Mouse (Mus musculus): ENCODE results near the gene Plekhh2. TPM values are rescaled to one million over a fixed set of nuclear protein-coding genes. Genes with fewer than 3 reads are reported as not detected.

Plekhh2 gene
- total and polyA plus RNA-seq, 2 experiments from 2014 or later: 1.2 to 3.1 TPM

DNA sequence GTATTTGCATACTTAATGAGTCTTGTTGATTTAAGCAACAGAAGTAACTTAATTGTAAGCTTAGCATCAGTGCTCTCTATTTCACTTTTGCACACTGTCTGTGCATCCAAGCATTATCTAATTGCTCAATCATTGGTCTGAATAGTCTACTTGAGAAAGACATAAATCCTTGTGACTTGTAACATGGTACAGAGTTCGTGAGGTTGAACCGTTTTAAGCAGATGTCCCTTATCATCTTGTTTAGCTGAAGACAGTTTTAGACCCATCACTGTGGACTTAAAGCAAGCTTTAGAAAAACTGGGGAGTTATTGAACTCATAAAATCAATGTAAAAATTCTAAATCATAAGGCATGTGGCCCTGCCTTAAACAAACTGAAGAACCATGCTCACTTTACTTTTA is 14.1 kb upstream of the Plekhh2 start:
- no peaks in the 10 kb centered on the region for H3K4me1 ChIP-seq (ENCODE audit: insufficient read depth, low read length)
- no peaks in the 10 kb centered on the region for H3K9me3 ChIP-seq (ENCODE audit: low read length)
- no peaks in the 10 kb centered on the region for H3K36me3 ChIP-seq (ENCODE audit: insufficient read depth, low read length)
- DNase-seq (ENCODE audit: low spot score) (no peak), ATAC-seq (ENCODE audit: low FRiP score) (no peak)
- no peak for TF ChIP-seq CTCF (IDR thresholded peaks at IDR 0.05)
- WGBS: 63% methylated on average over 2 of the region's 2 CpGs
- H3K9ac ChIP-seq (replicated peaks; ENCODE audit: low read length, poor library complexity, severe bottlenecking): no peak overlapping the region
- H3K27me3 ChIP-seq (ENCODE audit: insufficient read depth, low read length): no peaks in the 10 kb centered on the region
- no peak overlapping the region for H3K4me2 ChIP-seq (ENCODE audit: low read depth, low read length, poor library complexity, severe bottlenecking)
- no peak overlapping the region for H3K27ac ChIP-seq (ENCODE audit: low read depth, low read length)
- no peak overlapping the region for H3K4me3 ChIP-seq (ENCODE audit: low read depth, low read length)

DNA sequence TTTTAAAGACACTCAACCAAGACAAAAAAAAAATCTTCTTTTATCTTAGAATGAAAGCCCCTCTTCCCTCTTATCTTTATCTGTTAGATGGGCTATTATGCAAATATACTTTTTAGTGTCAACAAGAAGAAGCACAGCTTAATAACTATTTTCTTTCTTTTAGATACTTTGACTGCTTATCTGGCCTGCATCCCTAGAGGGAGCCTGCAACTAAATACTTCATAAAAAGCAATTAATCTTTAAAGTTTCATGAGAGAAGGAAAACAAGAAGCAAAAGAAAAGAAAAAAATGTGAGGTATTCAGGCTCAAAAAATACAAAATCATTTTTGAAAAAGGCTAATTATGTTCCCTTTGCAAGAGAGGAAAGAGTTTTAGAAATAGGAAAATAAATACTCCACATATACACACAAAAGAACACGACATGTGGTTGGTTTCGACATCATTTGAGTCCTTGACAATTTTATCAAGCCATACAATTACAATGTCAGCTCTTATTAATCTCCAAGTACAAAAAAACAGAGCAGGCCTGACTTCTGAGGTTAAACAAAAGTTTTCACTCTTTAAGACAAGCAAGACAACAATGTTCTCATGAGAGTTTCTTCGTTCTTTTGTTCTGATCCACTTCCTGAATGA is 13.6 kb upstream of the Plekhh2 start:
- Histone ChIP-seq H3K27me3 (ENCODE audit: insufficient read depth, low read length) (no peaks in the 10 kb centered on the region), H3K9ac (replicated peaks; ENCODE audit: low read length, poor library complexity, severe bottlenecking) (no peak overlapping the region), H3K36me3 (ENCODE audit: insufficient read depth, low read length) (no peaks in the 10 kb centered on the region), H3K9me3 (ENCODE audit: low read length) (no peaks in the 10 kb centered on the region), H3K27ac (ENCODE audit: low read depth, low read length) (no peak overlapping the region), H3K4me3 (ENCODE audit: low read depth, low read length) (no peak overlapping the region), H3K4me1 (ENCODE audit: insufficient read depth, low read length) (no peaks in the 10 kb centered on the region), H3K4me2 (ENCODE audit: low read depth, low read length, poor library complexity, severe bottlenecking) (no peak overlapping the region)
- ATAC-seq (ENCODE audit: low FRiP score): no peak
- no peak for DNase-seq (ENCODE audit: low spot score)
- 47% methylated on average over 3 of the region's 3 CpGs for WGBS
- peak; percentile 16; the same call in 1 of the 2 replicates for TF ChIP-seq CTCF (IDR thresholded peaks at IDR 0.05)

DNA sequence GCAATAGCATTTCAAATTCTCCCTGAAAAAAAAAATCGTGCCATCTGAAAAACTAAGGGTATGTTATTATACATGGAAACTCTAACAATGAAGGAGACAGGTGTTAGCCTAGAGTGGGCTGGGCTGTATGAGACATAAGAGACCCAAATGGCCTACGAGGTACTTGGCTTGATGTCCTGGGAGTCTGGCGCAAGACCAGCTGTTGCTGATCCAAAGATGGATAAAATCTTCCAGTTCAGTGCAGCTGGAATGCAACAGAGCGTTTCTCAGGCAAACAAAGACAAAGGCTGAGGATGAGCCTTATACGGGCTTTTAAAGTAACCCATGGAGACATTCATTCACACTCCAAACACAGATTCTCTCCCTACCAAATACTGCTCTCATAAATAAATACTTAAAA is 13.1 kb upstream of the Plekhh2 start:
- Histone ChIP-seq H3K4me2 (ENCODE audit: low read depth, low read length, poor library complexity, severe bottlenecking) (no peak overlapping the region), H3K4me3 (ENCODE audit: low read depth, low read length) (no peak overlapping the region), H3K9ac (replicated peaks; ENCODE audit: low read length, poor library complexity, severe bottlenecking) (no peak overlapping the region), H3K9me3 (ENCODE audit: low read length) (no peaks in the 10 kb centered on the region), H3K27ac (ENCODE audit: low read depth, low read length) (no peak overlapping the region), H3K27me3 (ENCODE audit: insufficient read depth, low read length) (no peaks in the 10 kb centered on the region), H3K36me3 (ENCODE audit: insufficient read depth, low read length) (no peaks in the 10 kb centered on the region), H3K4me1 (ENCODE audit: insufficient read depth, low read length) (no peaks in the 10 kb centered on the region)
- WGBS: 33% methylated on average over 5 of the region's 5 CpGs
- no peak for TF ChIP-seq CTCF (IDR thresholded peaks at IDR 0.05)
- ATAC-seq (ENCODE audit: low FRiP score) (no peak), DNase-seq (ENCODE audit: low spot score) (peak; percentile 75)

DNA sequence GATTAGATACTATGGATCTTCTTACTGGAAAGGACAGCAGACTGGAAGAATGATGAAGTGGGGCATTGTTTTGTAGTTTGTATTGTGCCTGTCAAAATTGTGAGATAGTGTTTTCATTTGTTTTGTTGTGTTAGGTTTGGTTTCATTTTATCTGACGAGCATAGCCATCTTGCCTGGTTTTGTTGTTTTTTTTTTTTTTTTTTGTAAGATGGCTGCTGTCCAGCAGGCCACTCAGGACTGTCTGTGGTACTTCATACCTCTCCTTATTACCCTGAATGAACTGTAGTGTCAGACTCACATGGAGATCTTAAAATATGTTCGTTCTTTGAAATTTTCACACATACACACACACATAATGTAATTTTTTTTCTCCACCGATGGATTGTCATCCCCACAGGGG is 9.4 kb upstream of the Plekhh2 start:
- no peaks in the 10 kb centered on the region for H3K4me1 ChIP-seq (ENCODE audit: insufficient read depth, low read length)
- DNase-seq (ENCODE audit: low spot score) (no peak), ATAC-seq (ENCODE audit: low FRiP score) (no peak)
- no peaks in the 10 kb centered on the region for H3K36me3 ChIP-seq (ENCODE audit: insufficient read depth, low read length)
- no peaks in the 10 kb centered on the region for H3K9me3 ChIP-seq (ENCODE audit: low read length)
- H3K27me3 ChIP-seq (ENCODE audit: insufficient read depth, low read length): no peaks in the 10 kb centered on the region
- 82% methylated on average over 3 of the region's 3 CpGs for WGBS
- no peak overlapping the region for H3K9ac ChIP-seq (replicated peaks; ENCODE audit: low read length, poor library complexity, severe bottlenecking)
- no peak overlapping the region for H3K27ac ChIP-seq (ENCODE audit: low read depth, low read length)
- TF ChIP-seq CTCF (IDR thresholded peaks at IDR 0.05): no peak
- no peak overlapping the region for H3K4me2 ChIP-seq (ENCODE audit: low read depth, low read length, poor library complexity, severe bottlenecking)
- no peak overlapping the region for H3K4me3 ChIP-seq (ENCODE audit: low read depth, low read length)

DNA sequence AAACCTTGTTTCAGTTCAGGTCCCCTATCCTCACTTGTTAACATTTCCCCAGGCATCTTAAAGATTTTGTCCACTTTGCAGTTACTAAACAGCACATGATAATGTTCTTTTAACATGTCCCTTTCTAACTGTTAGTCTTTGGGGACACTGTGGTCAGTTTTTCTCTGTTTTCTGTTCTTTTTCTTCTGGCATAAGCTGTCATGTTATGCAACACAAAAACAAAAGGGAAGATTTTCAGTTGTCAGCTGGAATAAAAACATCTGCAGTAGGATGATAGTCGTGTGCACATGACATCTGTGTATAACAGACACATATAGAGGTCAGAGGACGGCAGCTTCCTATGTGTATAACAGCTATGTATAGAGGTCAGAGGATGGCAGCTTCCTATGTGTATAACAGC is 5.8 kb upstream of the Plekhh2 start:
- WGBS: 79% methylated on average over 2 of the region's 2 CpGs
- no peak overlapping the region for H3K27ac ChIP-seq (ENCODE audit: low read depth, low read length)
- H3K4me1 ChIP-seq (ENCODE audit: insufficient read depth, low read length): no peaks in the 10 kb centered on the region
- H3K4me3 ChIP-seq (ENCODE audit: low read depth, low read length): no peak overlapping the region
- H3K27me3 ChIP-seq (ENCODE audit: insufficient read depth, low read length): no peaks in the 10 kb centered on the region
- no peak for DNase-seq (ENCODE audit: low spot score)
- H3K9ac ChIP-seq (replicated peaks; ENCODE audit: low read length, poor library complexity, severe bottlenecking): no peak overlapping the region
- no peak overlapping the region for H3K4me2 ChIP-seq (ENCODE audit: low read depth, low read length, poor library complexity, severe bottlenecking)
- no peaks in the 10 kb centered on the region for H3K9me3 ChIP-seq (ENCODE audit: low read length)
- TF ChIP-seq CTCF (IDR thresholded peaks at IDR 0.05): no peak
- no peak for ATAC-seq (ENCODE audit: low FRiP score)
- no peaks in the 10 kb centered on the region for H3K36me3 ChIP-seq (ENCODE audit: insufficient read depth, low read length)

DNA sequence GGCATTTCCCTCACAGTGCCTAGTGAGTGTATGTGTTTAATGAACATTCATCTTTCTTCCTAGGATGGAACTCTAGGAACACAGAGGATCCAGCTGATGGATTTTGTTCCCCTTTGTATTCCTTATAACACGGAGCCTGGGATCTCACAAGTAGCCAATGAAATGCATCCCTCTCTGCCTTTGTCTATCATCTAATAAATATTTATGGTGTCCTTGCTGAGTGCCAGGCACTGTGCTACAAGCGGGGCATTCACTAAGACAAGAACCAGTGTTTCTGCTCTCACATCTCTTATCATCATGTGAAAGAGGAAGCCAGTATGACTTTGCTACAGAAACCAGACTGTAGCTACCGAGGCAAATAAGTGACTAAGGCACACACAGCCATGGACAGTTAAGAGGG is 3.0 kb upstream of the Plekhh2 start:
- no peak for DNase-seq (ENCODE audit: low spot score)
- H3K27ac ChIP-seq (ENCODE audit: low read depth, low read length): no peak overlapping the region
- no peak overlapping the region for H3K9ac ChIP-seq (replicated peaks; ENCODE audit: low read length, poor library complexity, severe bottlenecking)
- H3K4me1 ChIP-seq (ENCODE audit: insufficient read depth, low read length): no peaks in the 10 kb centered on the region
- no peak for ATAC-seq (ENCODE audit: low FRiP score)
- no peaks in the 10 kb centered on the region for H3K27me3 ChIP-seq (ENCODE audit: insufficient read depth, low read length)
- no peaks in the 10 kb centered on the region for H3K36me3 ChIP-seq (ENCODE audit: insufficient read depth, low read length)
- H3K4me2 ChIP-seq (ENCODE audit: low read depth, low read length, poor library complexity, severe bottlenecking): no peak overlapping the region
- WGBS: 17% methylated on average over 3 of the region's 3 CpGs
- no peak overlapping the region for H3K4me3 ChIP-seq (ENCODE audit: low read depth, low read length)
- TF ChIP-seq CTCF (IDR thresholded peaks at IDR 0.05): no peak
- H3K9me3 ChIP-seq (ENCODE audit: low read length): no peaks in the 10 kb centered on the region

Data from midbrain, postnatal 0 days (tissue).